Mouse (Mus musculus): ENCODE measurements around the gene Pde4a. TPM values are rescaled to one million over a fixed set of nuclear protein-coding genes. Genes with fewer than 3 reads are reported as not detected.

Gene Pde4a
- polyA plus RNA-seq, 1 experiment from 2014 or later: 3.8 TPM

- Histone ChIP-seq H3K4me2 (ENCODE audit: low read depth, low read length) (peak overlapping the region; percentile 70), H3K4me3 (ENCODE audit: low read depth, low read length) (peak overlapping the region; percentile 94), H3K36me3 (replicated peaks; ENCODE audit: control insufficient read depth, insufficient read depth, low read depth, low read length) (peaks cover 2% of the 10 kb centered on the region; the same call in 1 of the 2 replicates), H3K4me1 (ENCODE audit: control insufficient read depth, insufficient read depth, low read length) (peaks cover 7% of the 10 kb centered on the region; the same call in 1 of the 2 replicates), H3K9me3 (replicated peaks; ENCODE audit: control insufficient read depth, low read length) (no peaks in the 10 kb centered on the region; the same call in 1 of the 2 replicates), H3K27me3 (ENCODE audit: control insufficient read depth, insufficient read depth, low read length) (peaks cover 8% of the 10 kb centered on the region), H3K27ac (replicated peaks; ENCODE audit: low read depth, low read length) (peak overlapping the region; percentile 81), H3K9ac (replicated peaks; ENCODE audit: low read length) (peak overlapping the region; percentile 98)
- ATAC-seq (replicated peaks; ENCODE audit: insufficient number of reproducible peaks, low FRiP score, low TSS enrichment, low read depth): peak; percentile 0; the same call in 1 of the 2 replicates
- WGBS: 1% methylated on average over 31 of the region's 31 CpGs
- peak; percentile 44 for DNase-seq (ENCODE audit: low spot score)
These were observed 72.7 kb downstream of the Pde4a start for GRCm38 (mm10) chr9:21238004-21238732.

GRCm38 (mm10) chr9:21238733-21239464 is 73.4 kb downstream of the Pde4a start, which contains the start of gene Keap1:
Gene Keap1 (minus strand): TSS chr9:21239361.
- Histone ChIP-seq H3K9me3 (replicated peaks; ENCODE audit: control insufficient read depth, low read length) (no peaks in the 10 kb centered on the region; the same call in 1 of the 2 replicates), H3K4me2 (ENCODE audit: low read depth, low read length) (peak within 1 kb of the TSS; percentile 70), H3K9ac (replicated peaks; ENCODE audit: low read length) (peak within 1 kb of the TSS; percentile 98), H3K27me3 (ENCODE audit: control insufficient read depth, insufficient read depth, low read length) (peaks cover 15% of the 10 kb centered on the region), H3K4me3 (ENCODE audit: low read depth, low read length) (peak within 1 kb of the TSS; percentile 94), H3K27ac (replicated peaks; ENCODE audit: low read depth, low read length) (peak within 1 kb of the TSS; percentile 81), H3K36me3 (replicated peaks; ENCODE audit: control insufficient read depth, insufficient read depth, low read depth, low read length) (peaks cover 2% of the 10 kb centered on the region; the same call in 1 of the 2 replicates), H3K4me1 (ENCODE audit: control insufficient read depth, insufficient read depth, low read length) (peaks cover 7% of the 10 kb centered on the region; the same call in 1 of the 2 replicates)
- peak; percentile 81 for ATAC-seq (replicated peaks; ENCODE audit: insufficient number of reproducible peaks, low FRiP score, low TSS enrichment, low read depth)
- WGBS: under 1% methylated on average over 63 of the region's 90 CpGs
- DNase-seq (ENCODE audit: low spot score): peak; percentile 89

- WGBS: 36% methylated on average over 4 of the region's 4 CpGs
- peak overlapping the region; percentile 94 for H3K4me3 ChIP-seq (ENCODE audit: low read depth, low read length)
- peak overlapping the region; percentile 98 for H3K9ac ChIP-seq (replicated peaks; ENCODE audit: low read length)
- H3K4me1 ChIP-seq (ENCODE audit: control insufficient read depth, insufficient read depth, low read length): peaks cover 10% of the 10 kb centered on the region
- peaks cover 20% of the 10 kb centered on the region for H3K27me3 ChIP-seq (ENCODE audit: control insufficient read depth, insufficient read depth, low read length)
- ATAC-seq (replicated peaks; ENCODE audit: insufficient number of reproducible peaks, low FRiP score, low TSS enrichment, low read depth) (no peak), DNase-seq (ENCODE audit: low spot score) (no peak)
- no peak overlapping the region for H3K27ac ChIP-seq (replicated peaks; ENCODE audit: low read depth, low read length)
- H3K4me2 ChIP-seq (ENCODE audit: low read depth, low read length): peak overlapping the region; percentile 70
- no peaks in the 10 kb centered on the region; the same call in 1 of the 2 replicates for H3K9me3 ChIP-seq (replicated peaks; ENCODE audit: control insufficient read depth, low read length)
- 0 out of 2 replicates have a peak, but pooled peaks cover 2% of the 10 kb centered on the region for H3K36me3 ChIP-seq (replicated peaks; ENCODE audit: control insufficient read depth, insufficient read depth, low read depth, low read length)
These were observed 73.9 kb downstream of the Pde4a start for GRCm38 (mm10) chr9:21239465-21239848.

- H3K4me2 ChIP-seq (ENCODE audit: low read depth, low read length): no peak overlapping the region
- WGBS: 2% methylated on average over 11 of the region's 11 CpGs
- DNase-seq (ENCODE audit: low spot score) (peak; percentile 96), ATAC-seq (replicated peaks; ENCODE audit: insufficient number of reproducible peaks, low FRiP score, low TSS enrichment, low read depth) (no peak)
- H3K36me3 ChIP-seq (replicated peaks; ENCODE audit: control insufficient read depth, insufficient read depth, low read depth, low read length): 0 out of 2 replicates have a peak, but pooled peaks cover 2% of the 10 kb centered on the region
- H3K4me1 ChIP-seq (ENCODE audit: control insufficient read depth, insufficient read depth, low read length): peaks cover 13% of the 10 kb centered on the region
- no peak overlapping the region for H3K4me3 ChIP-seq (ENCODE audit: low read depth, low read length)
- no peak overlapping the region for H3K27ac ChIP-seq (replicated peaks; ENCODE audit: low read depth, low read length)
- peaks cover 39% of the 10 kb centered on the region for H3K27me3 ChIP-seq (ENCODE audit: control insufficient read depth, insufficient read depth, low read length)
- no peak overlapping the region for H3K9ac ChIP-seq (replicated peaks; ENCODE audit: low read length)
- no peaks in the 10 kb centered on the region; the same call in 1 of the 2 replicates for H3K9me3 ChIP-seq (replicated peaks; ENCODE audit: control insufficient read depth, low read length)
These were observed 75.8 kb downstream of the Pde4a start for GRCm38 (mm10) chr9:21241343-21241742.

- WGBS: 3% methylated on average over 42 of the region's 42 CpGs
- Histone ChIP-seq H3K4me2 (ENCODE audit: low read depth, low read length) (peak overlapping the region; percentile 87), H3K27me3 (ENCODE audit: control insufficient read depth, insufficient read depth, low read length) (peaks cover 59% of the 10 kb centered on the region), H3K4me3 (ENCODE audit: low read depth, low read length) (peak overlapping the region; percentile 41), H3K9ac (replicated peaks; ENCODE audit: low read length) (peak overlapping the region; percentile 44; the same call in 1 of the 2 replicates), H3K9me3 (replicated peaks; ENCODE audit: control insufficient read depth, low read length) (no peaks in the 10 kb centered on the region; the same call in 1 of the 2 replicates), H3K36me3 (replicated peaks; ENCODE audit: control insufficient read depth, insufficient read depth, low read depth, low read length) (no peaks in the 10 kb centered on the region), H3K27ac (replicated peaks; ENCODE audit: low read depth, low read length) (no peak overlapping the region), H3K4me1 (ENCODE audit: control insufficient read depth, insufficient read depth, low read length) (peaks cover 9% of the 10 kb centered on the region; the same call in 1 of the 2 replicates)
- ATAC-seq (replicated peaks; ENCODE audit: insufficient number of reproducible peaks, low FRiP score, low TSS enrichment, low read depth) (no peak), DNase-seq (ENCODE audit: low spot score) (no peak)
These were observed 78.4 kb downstream of the Pde4a start for GRCm38 (mm10) chr9:21243826-21244427.

- Histone ChIP-seq H3K9me3 (replicated peaks; ENCODE audit: control insufficient read depth, low read length) (no peaks in the 10 kb centered on the region; the same call in 1 of the 2 replicates), H3K9ac (replicated peaks; ENCODE audit: low read length) (peak overlapping the region; percentile 44), H3K4me2 (ENCODE audit: low read depth, low read length) (peak overlapping the region; percentile 87), H3K4me3 (ENCODE audit: low read depth, low read length) (peak overlapping the region; percentile 41), H3K36me3 (replicated peaks; ENCODE audit: control insufficient read depth, insufficient read depth, low read depth, low read length) (no peaks in the 10 kb centered on the region), H3K4me1 (ENCODE audit: control insufficient read depth, insufficient read depth, low read length) (peaks cover 9% of the 10 kb centered on the region; the same call in 1 of the 2 replicates), H3K27me3 (ENCODE audit: control insufficient read depth, insufficient read depth, low read length) (peaks cover 64% of the 10 kb centered on the region), H3K27ac (replicated peaks; ENCODE audit: low read depth, low read length) (no peak overlapping the region)
- 0 out of 2 replicates have a peak, but pooled peaks have one; percentile 9 for ATAC-seq (replicated peaks; ENCODE audit: insufficient number of reproducible peaks, low FRiP score, low TSS enrichment, low read depth)
- DNase-seq (ENCODE audit: low spot score): peak; percentile 44
- WGBS: 1% methylated on average over 72 of the region's 72 CpGs
These were observed 79.1 kb downstream of the Pde4a start for GRCm38 (mm10) chr9:21244428-21245112.

- DNase-seq (ENCODE audit: low spot score) (no peak), ATAC-seq (replicated peaks; ENCODE audit: insufficient number of reproducible peaks, low FRiP score, low TSS enrichment, low read depth) (no peak)
- H3K36me3 ChIP-seq (replicated peaks; ENCODE audit: control insufficient read depth, insufficient read depth, low read depth, low read length): no peaks in the 10 kb centered on the region
- 2% methylated on average over 16 of the region's 16 CpGs for WGBS
- H3K9me3 ChIP-seq (replicated peaks; ENCODE audit: control insufficient read depth, low read length): no peaks in the 10 kb centered on the region; the same call in 1 of the 2 replicates
- H3K4me1 ChIP-seq (ENCODE audit: control insufficient read depth, insufficient read depth, low read length): peaks cover 9% of the 10 kb centered on the region; the same call in 1 of the 2 replicates
- H3K27ac ChIP-seq (replicated peaks; ENCODE audit: low read depth, low read length): no peak overlapping the region
- peak overlapping the region; percentile 41 for H3K4me3 ChIP-seq (ENCODE audit: low read depth, low read length)
- H3K9ac ChIP-seq (replicated peaks; ENCODE audit: low read length): peak overlapping the region; percentile 44; the same call in 1 of the 2 replicates
- H3K27me3 ChIP-seq (ENCODE audit: control insufficient read depth, insufficient read depth, low read length): peaks cover 70% of the 10 kb centered on the region
- peak overlapping the region; percentile 87 for H3K4me2 ChIP-seq (ENCODE audit: low read depth, low read length)
These were observed 79.6 kb downstream of the Pde4a start for GRCm38 (mm10) chr9:21245113-21245487.
